Mouse (Mus musculus): Measurements from ENCODE around the gene Ephx4. TPM values are rescaled to one million over a fixed set of nuclear protein-coding genes. Genes with fewer than 3 reads are reported as not detected.

The Ephx4 gene
- 1.1 TPM for polyA plus RNA-seq (2015; fragmentation: Illumina TruSeq; extraction: RNeasy Lipid Tissue Mini Kit (QIAGEN cat#74804); ENCODE audit: insufficient read depth, low replicate concordance)

DNA sequence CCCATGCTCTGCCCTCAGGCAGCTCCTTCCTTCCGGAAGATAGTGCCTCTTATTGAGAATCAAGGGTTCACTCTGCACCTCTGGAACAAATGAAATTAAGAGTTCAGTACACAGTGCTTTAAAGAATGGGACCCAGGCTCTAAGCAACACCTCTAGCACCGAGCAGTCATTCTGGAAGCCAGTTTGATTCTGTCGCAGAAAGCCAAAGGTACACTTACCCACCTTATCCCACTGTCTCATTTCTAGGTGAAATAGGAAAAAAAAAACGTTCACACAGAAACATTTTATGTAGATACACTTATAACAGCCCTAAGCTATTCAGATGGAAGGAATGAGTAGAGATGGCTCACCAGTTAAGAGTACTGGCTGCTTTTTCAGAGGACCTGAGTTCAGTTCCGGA is at the start of gene Ephx4:
TSS of gene Ephx4 (plus strand) at position 301 of the 400 bp plus-strand sequence.

DNA sequence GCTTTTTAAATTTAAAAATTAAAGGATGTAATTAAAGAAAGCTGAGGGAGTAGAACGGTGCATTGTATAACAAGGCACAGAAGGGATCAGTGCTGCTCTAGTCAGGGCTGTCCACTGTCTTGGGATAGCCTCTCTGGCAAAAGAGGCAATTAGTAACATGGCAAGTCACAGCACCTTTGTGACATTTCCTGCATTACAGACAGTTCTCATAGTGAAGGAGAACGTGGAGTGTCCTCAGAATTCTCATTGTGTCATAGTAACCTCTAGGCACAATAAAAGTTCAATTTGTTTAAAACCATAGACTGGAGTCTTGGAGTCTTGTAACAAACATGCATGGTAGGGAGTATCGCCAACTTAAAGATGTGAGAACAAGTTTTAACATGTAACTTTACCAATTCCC is 28.7 kb downstream of the Ephx4 start, which contains the start of gene Lpcat2b:
TSS of gene Lpcat2b (plus strand) at position 301 of the 400 bp plus-strand sequence.

DNA sequence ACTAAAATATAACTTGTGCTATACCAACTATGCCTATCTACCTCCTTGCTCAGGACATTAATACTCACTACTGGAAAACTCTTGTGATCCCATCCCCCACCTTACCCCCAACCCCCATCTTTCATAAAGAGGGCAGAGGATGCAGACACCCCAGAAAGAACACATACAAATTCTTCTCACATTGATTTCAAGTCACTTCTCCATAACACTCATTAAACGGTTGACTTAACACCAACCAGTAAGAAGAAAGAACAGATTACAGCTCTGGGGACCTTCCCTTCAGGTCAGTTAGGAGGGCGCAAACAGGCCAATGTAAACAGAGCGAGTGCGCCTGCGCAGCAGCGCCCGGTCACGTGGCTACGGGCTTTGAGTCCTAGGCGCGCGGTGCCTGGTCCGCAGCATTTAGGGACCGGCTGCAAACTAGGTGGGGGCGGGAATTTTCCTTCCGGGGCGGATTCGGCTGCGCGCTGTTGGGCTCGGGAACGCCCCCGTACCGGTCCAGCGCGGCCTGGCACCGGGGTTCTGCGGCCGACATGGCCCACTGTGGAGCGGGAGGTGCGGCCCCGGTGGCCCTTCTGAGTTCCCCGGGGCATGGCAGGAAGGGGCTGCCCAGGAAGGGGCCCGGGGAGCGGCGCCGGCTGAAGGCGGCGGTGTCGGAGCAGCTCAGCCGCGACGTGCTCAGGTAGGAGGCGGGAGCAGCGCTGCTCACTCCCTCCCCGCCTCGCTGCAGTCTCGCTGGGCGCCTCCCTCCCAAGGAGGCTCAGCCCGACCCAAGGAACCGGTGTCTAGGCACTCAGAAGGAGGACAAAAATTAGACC is 35.1 kb downstream of the Ephx4 start, which contains the start of gene Btbd8:
TSS of gene Btbd8 (plus strand) at position 534 of the 818 bp plus-strand sequence.

Other genes with a start within 250 kb of the Ephx4 start
- gene Tgfbr3, start 113.1 kb upstream of the Ephx4 start, polyA plus RNA-seq (2015; fragmentation: Illumina TruSeq; extraction: RNeasy Lipid Tissue Mini Kit (QIAGEN cat#74804); ENCODE audit: insufficient read depth, low replicate concordance), result 26.6 TPM
- gene Brdt, start 71.6 kb upstream of the Ephx4 start, polyA plus RNA-seq (2015; fragmentation: Illumina TruSeq; extraction: RNeasy Lipid Tissue Mini Kit (QIAGEN cat#74804); ENCODE audit: insufficient read depth, low replicate concordance), result 1.6 TPM
- gene Lpcat2b, start 28.8 kb downstream of the Ephx4 start, polyA plus RNA-seq (2015; fragmentation: Illumina TruSeq; extraction: RNeasy Lipid Tissue Mini Kit (QIAGEN cat#74804); ENCODE audit: insufficient read depth, low replicate concordance), result not detected
- gene Btbd8, start 35.3 kb downstream of the Ephx4 start, polyA plus RNA-seq (2015; fragmentation: Illumina TruSeq; extraction: RNeasy Lipid Tissue Mini Kit (QIAGEN cat#74804); ENCODE audit: insufficient read depth, low replicate concordance), result 9.1 TPM
- gene Gm42669, start 104.9 kb downstream of the Ephx4 start, polyA plus RNA-seq (2015; fragmentation: Illumina TruSeq; extraction: RNeasy Lipid Tissue Mini Kit (QIAGEN cat#74804); ENCODE audit: insufficient read depth, low replicate concordance), result 0.23 TPM
- 0.12 TPM for gene 1700028K03Rik, start 132.0 kb downstream of the Ephx4 start, polyA plus RNA-seq (2015; fragmentation: Illumina TruSeq; extraction: RNeasy Lipid Tissue Mini Kit (QIAGEN cat#74804); ENCODE audit: insufficient read depth, low replicate concordance)
- gene Rpap2, start 194.6 kb downstream of the Ephx4 start, polyA plus RNA-seq (2015; fragmentation: Illumina TruSeq; extraction: RNeasy Lipid Tissue Mini Kit (QIAGEN cat#74804); ENCODE audit: insufficient read depth, low replicate concordance), result 22.7 TPM
- gene Glmn, start 195.2 kb downstream of the Ephx4 start, polyA plus RNA-seq (2015; fragmentation: Illumina TruSeq; extraction: RNeasy Lipid Tissue Mini Kit (QIAGEN cat#74804); ENCODE audit: insufficient read depth, low replicate concordance), result 26.7 TPM

All from spleen, adult 10 weeks (tissue).